In the genomic region with DNA sequence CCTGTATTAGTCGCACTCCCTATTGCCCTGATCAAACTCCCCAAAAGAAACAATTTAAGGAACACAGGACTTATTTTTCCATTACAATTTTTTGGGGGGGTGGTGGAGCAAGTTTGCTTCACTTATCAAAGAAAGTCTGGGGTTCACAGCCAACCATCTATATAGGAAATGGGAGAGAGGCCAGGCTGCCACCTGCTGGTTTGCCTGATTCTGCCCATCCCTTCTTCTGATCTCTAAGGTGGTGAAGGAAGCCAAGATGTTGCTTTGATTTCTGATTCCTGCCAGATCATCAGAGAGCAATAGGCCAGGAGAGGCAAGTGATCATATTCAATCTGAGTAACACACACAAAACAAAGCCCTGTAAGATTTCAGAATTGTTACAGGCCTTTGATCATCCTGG, we compare ENCODE assay signal across 31 mouse cellular contexts. TPM values are rescaled to one million over a fixed set of nuclear protein-coding genes. Genes with fewer than 3 reads are reported as not detected.
DNase-seq lines count a peak whose midpoint lies in the region; ATAC-seq and TF ChIP-seq lines count a peak whose summit lies in the region.
"Had no signal": no experiment of that assay in that cellular context is flagged by ENCODE, and none has a peak within 500 bp of the region (broad histone marks: within the 10 kb centered on the region; RNA-seq: fewer than 3 reads in every experiment).

No protein-coding gene starts in this region.

- TF ChIP-seq EP300 in heart, postnatal 0 days (IDR thresholded peaks at IDR 0.05; ENCODE audit: low read depth): no peak
- TF ChIP-seq EP300 in CH12.LX (IDR thresholded peaks at IDR 0.05; ENCODE audit: low read length): no peak

- no peak overlapping the region for H3K27ac ChIP-seq in heart, postnatal 0 days (ENCODE audit: low read depth)
- H3K27ac ChIP-seq in left cerebral cortex, adult 2 months: no peak overlapping the region
- H3K27ac ChIP-seq in CH12.LX (ENCODE audit: insufficient read depth, low read depth): no peak overlapping the region
- H3K27ac ChIP-seq: embryonic facial prominence, embryonic 10.5 days; embryonic facial prominence, embryonic 15.5 days; forebrain, embryonic 13.5 days; hindbrain, embryonic 10.5 days; liver, embryonic 15.5 days; midbrain, embryonic 15.5 days had no signal

- no peak overlapping the region for H3K4me3 ChIP-seq in heart, postnatal 0 days (ENCODE audit: low read depth, low read length)
- H3K4me3 ChIP-seq in left cerebral cortex, adult 2 months: no peak overlapping the region
- no peak overlapping the region for H3K4me3 ChIP-seq in CH12.LX (replicated peaks in 1 of 3; ENCODE audit: low read depth in 2 of 3, low read length in 2 of 3, poor library complexity in 1 of 3)
- H3K4me3 ChIP-seq: embryonic facial prominence, embryonic 10.5 days; embryonic facial prominence, embryonic 15.5 days; forebrain, embryonic 13.5 days; hindbrain, embryonic 10.5 days; liver, embryonic 15.5 days; midbrain, embryonic 15.5 days had no signal

- no peaks in the 10 kb centered on the region for H3K36me3 ChIP-seq in heart, postnatal 0 days (replicated peaks; ENCODE audit: control insufficient read depth, insufficient read depth, low read length)
- H3K36me3 ChIP-seq in CH12.LX (replicated peaks in 1 of 2; ENCODE audit: control insufficient read depth in 1 of 2, insufficient read depth in 1 of 2, low read length in 1 of 2): no peaks in the 10 kb centered on the region
- H3K36me3 ChIP-seq: embryonic facial prominence, embryonic 10.5 days; embryonic facial prominence, embryonic 15.5 days; G1E; hindbrain, embryonic 10.5 days; liver, embryonic 15.5 days; midbrain, embryonic 15.5 days had no signal

- TF ChIP-seq CTCF in heart, postnatal 0 days (IDR thresholded peaks at IDR 0.05; ENCODE audit: low read depth): peak; percentile 23; the same call in 1 of the 2 replicates
- TF ChIP-seq CTCF in left cerebral cortex, adult 2 months (IDR thresholded peaks at IDR 0.05): peak; percentile 27
- peak in 1 of 2 experiments; percentile 51; a peak in 2 of 4 replicates for TF ChIP-seq CTCF in CH12.LX (conservative IDR thresholded peaks at IDR 0.05 in 1 of 2, IDR thresholded peaks at IDR 0.05 in 1 of 2; ENCODE audit: low read depth in 2 of 2, low read length in 2 of 2)
- TF ChIP-seq CTCF in brain, embryonic 14.5 days (IDR thresholded peaks at IDR 0.05; ENCODE audit: borderline replicate concordance, extremely low read depth, insufficient read depth, insufficient read length): peak; percentile 16; the same call in 1 of the 2 replicates

- dilution Hi-C loops in CH12.LX (cut with MboI; ENCODE audit: extremely low pct_ligation_motif_present, extremely low pct_unique_long_range_greater_than_20kb, low sequenced_read_pairs): no loop called here

- H3K4me1 ChIP-seq in heart, postnatal 0 days (ENCODE audit: control insufficient read depth, insufficient read depth): no peaks in the 10 kb centered on the region
- H3K4me1 ChIP-seq in CH12.LX (ENCODE audit: control insufficient read depth in 1 of 2, insufficient read depth in 2 of 2): no peaks in the 10 kb centered on the region
- H3K4me1 ChIP-seq: embryonic facial prominence, embryonic 10.5 days; embryonic facial prominence, embryonic 15.5 days; forebrain, embryonic 13.5 days; hindbrain, embryonic 10.5 days; liver, embryonic 15.5 days; midbrain, embryonic 15.5 days had no signal

- in situ Hi-C loops in CH12.LX (cut with MboI; ENCODE audit: low pct_ligation_motif_present, low pct_unique_long_range_greater_than_20kb, low sequenced_read_pairs): no loop called here

- no peak overlapping the region for H3K9ac ChIP-seq in heart, postnatal 0 days (replicated peaks; ENCODE audit: low read depth, low read length)
- no peak overlapping the region for H3K9ac ChIP-seq in CH12.LX (ENCODE audit: insufficient read depth, low read depth)
- H3K9ac ChIP-seq: embryonic facial prominence, embryonic 15.5 days; forebrain, embryonic 13.5 days; liver, embryonic 15.5 days; midbrain, embryonic 15.5 days had no signal

- intact Hi-C loops in left cerebral cortex, adult 2 months (cut with DNase I): no loop called here

- 92% methylated on average over 1 of the region's 1 CpGs for WGBS in heart, postnatal 0 days

- no peaks in the 10 kb centered on the region for H3K27me3 ChIP-seq in heart, postnatal 0 days (ENCODE audit: control insufficient read depth, insufficient read depth, low read length)
- H3K27me3 ChIP-seq in CH12.LX (replicated peaks): no peaks in the 10 kb centered on the region
- H3K27me3 ChIP-seq: embryonic facial prominence, embryonic 15.5 days; forebrain, embryonic 13.5 days; liver, embryonic 15.5 days; midbrain, embryonic 15.5 days; Patski had no signal

- 0 out of 2 replicates have a peak, but pooled peaks cover under 1% of the 10 kb centered on the region for H3K9me3 ChIP-seq in heart, postnatal 0 days (replicated peaks; ENCODE audit: control insufficient read depth, low read length)
- H3K9me3 ChIP-seq in CH12.LX (replicated peaks; ENCODE audit: low read length): no peaks in the 10 kb centered on the region
- H3K9me3 ChIP-seq: embryonic facial prominence, embryonic 10.5 days; embryonic facial prominence, embryonic 15.5 days; forebrain, embryonic 13.5 days; hindbrain, embryonic 10.5 days; liver, embryonic 15.5 days; midbrain, embryonic 15.5 days had no signal

- peak; percentile 11 for TF ChIP-seq RAD21 in CH12.LX (IDR thresholded peaks at IDR 0.05; ENCODE audit: low read depth, low read length)

- no peak for DNase-seq in heart, postnatal 0 days (ENCODE audit: low spot score)
- no peak for DNase-seq in heart, postnatal 4 days
- no peak for DNase-seq in left cerebral cortex, adult 2 months (ENCODE audit: extremely low spot score in 1 of 2, low spot score in 2 of 2)
- DNase-seq in left cerebral cortex, adult 8-10 months (ENCODE audit: low spot score in 2 of 2): no peak
- DNase-seq in CH12.LX (ENCODE audit: extremely low read depth): no peak
- no peak for DNase-seq in brain, embryonic 14.5 days (ENCODE audit: low read depth)
- DNase-seq in adipocyte (ENCODE audit: low spot score): no peak
- DNase-seq: adrenal gland, postnatal 25 days; cerebellum, adult 2 months; cerebellum, postnatal 14 days; gastrocnemius, postnatal 14 days; heart, adult 11 months; kidney, adult 11 months; kidney, postnatal 36 days; layer of hippocampus, postnatal 36 days; liver; lung, postnatal 10 days; right cerebral cortex, postnatal 25 days; thymus, adult 2 months; thymus, postnatal 36 days had no signal

- H3K79me2 ChIP-seq in CH12.LX (replicated peaks; ENCODE audit: control insufficient read depth, extremely low read depth, insufficient read depth, poor library complexity, severe bottlenecking): no peaks in the 10 kb centered on the region

- ATAC-seq in heart, postnatal 0 days (ENCODE audit: insufficient read depth, low read depth): no peak
- ATAC-seq: forebrain, embryonic 13.5 days; midbrain, embryonic 15.5 days; Patski had no signal

- TF ChIP-seq POLR2A in CH12.LX (IDR thresholded peaks at IDR 0.05; ENCODE audit: low read depth, low read length): no peak
- no peak for TF ChIP-seq POLR2A in brain, embryonic 14.5 days (IDR thresholded peaks at IDR 0.05; ENCODE audit: borderline replicate concordance, extremely low read depth, insufficient read depth, insufficient read length, poor library complexity, severe bottlenecking)

- H3K4me2 ChIP-seq in heart, postnatal 0 days (ENCODE audit: low read depth, low read length): no peak overlapping the region
- no peak overlapping the region for H3K4me2 ChIP-seq in CH12.LX (ENCODE audit: insufficient read depth, low read depth, poor library complexity, severe bottlenecking)
- H3K4me2 ChIP-seq: embryonic facial prominence, embryonic 15.5 days; forebrain, embryonic 13.5 days; heart, embryonic 11.5 days; liver, embryonic 15.5 days; midbrain, embryonic 15.5 days had no signal

TF ChIP-seq in CH12.LX, 34 proteins besides CTCF, POLR2A, EP300 and RAD21:
- TF ChIP-seq KAT2A (IDR thresholded peaks at IDR 0.05; ENCODE audit: insufficient replicate concordance, low read length) (no peak), ELF1 (IDR thresholded peaks at IDR 0.05; ENCODE audit: low read depth, low read length) (no peak), SMC3 (IDR thresholded peaks at IDR 0.05; ENCODE audit: low read depth, low read length) (peak; percentile 38)
TF ChIP-seq in CH12.LX: peak in this region for 1.

RNA-seq across cellular contexts. Expression of gene Gadl1, which starts 14.8 kb away (rescaled TPM):
- total RNA-seq in heart, postnatal 0 days (2014; rRNA removed; ENCODE audit: low replicate concordance): 0.19 and 2.6 TPM in 2 replicates
- 0.74 and 1.1 TPM in 2 replicates for polyA plus RNA-seq in heart, postnatal 0 days (2015; fragmentation: Nextera tagmentation; extraction: Ambion mirVana)
- 1 to 10 TPM; 1.0 to 1.2 TPM for total RNA-seq in heart, postnatal 4 days (2021)
- total RNA-seq in left cerebral cortex, adult 2 months (2021): under 1 TPM; 0.57 to 0.61 TPM
- 1 to 10 TPM in 1 of 4 experiments, under 1 TPM in 3; 0.67 to 1.6 (median 0.84) TPM for total RNA-seq in left cerebral cortex, adult 8-10 months (2022)
- total RNA-seq in CH12.LX (2012; rRNA removed): 0.08 and 0.13 TPM in 2 replicates
- not detected in 2 replicates for total RNA-seq in CH12.LX (2014; rRNA removed)
- not detected in 2 replicates for polyA plus RNA-seq in CH12.LX (2012; ENCODE audit: insufficient read length, low read depth)
- 0.04 and 0.05 TPM in 2 replicates for polyA plus RNA-seq in brain, embryonic 14.5 days (2012; rRNA removed)
- total RNA-seq: neutrophil, adult 5-6 weeks had no signal
- polyA plus RNA-seq: G1E; spleen, adult 2 months had no signal
